Mouse (Mus musculus) ovary, adult 18-20 months (tissue): ENCODE measurements at regions not wholly inside any gene's neighbourhood (a gene's known extent, or its start where the extent isn't known, plus 50 kb on each side); places are given as distances from the start of the nearest gene placed in this dataset.

Experiments used
- DNase-seq: peaks from one replicate; pipeline ENCODE4 v3.0.0; 2022; ENCODE audit warnings: low spot score, mixed read lengths

DNA sequence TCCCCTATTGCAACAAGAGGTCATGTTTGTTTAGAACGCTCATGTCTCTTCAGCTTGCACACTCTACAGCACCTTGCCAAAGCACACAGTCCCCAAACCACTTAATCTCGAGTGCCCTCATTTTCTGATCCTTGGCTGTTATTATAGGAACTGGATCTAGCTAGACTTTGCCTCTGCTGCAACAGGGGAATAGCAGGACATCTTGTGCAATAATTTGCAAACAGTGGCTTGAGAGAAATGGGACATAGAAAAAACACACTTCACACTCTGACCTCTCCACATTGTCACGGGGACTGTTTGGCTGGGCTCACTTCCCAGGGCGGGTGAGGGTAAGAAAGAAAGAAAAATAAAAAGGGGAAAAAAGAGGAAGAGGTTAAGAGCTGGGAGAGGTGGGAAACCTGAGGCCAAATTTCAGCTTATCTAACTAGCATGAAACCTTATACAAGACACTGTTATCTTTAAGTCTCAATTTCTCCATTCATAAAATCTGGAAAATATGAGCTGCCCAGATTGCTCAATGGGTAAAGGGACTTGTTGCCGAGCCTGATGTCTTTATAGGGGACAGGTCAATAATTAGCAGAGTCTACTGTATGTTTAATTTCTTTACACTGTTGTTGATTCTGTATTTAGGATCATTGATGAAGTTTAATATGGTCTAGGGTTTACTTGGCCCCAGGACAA is 356.0 kb downstream of the Ankrd50 start:
- DNase-seq: no peak

- DNase-seq: no peak
Observed at GRCm38 (mm10) chr3:38116071-38116787, 368.4 kb downstream of the Ankrd50 start.

DNA sequence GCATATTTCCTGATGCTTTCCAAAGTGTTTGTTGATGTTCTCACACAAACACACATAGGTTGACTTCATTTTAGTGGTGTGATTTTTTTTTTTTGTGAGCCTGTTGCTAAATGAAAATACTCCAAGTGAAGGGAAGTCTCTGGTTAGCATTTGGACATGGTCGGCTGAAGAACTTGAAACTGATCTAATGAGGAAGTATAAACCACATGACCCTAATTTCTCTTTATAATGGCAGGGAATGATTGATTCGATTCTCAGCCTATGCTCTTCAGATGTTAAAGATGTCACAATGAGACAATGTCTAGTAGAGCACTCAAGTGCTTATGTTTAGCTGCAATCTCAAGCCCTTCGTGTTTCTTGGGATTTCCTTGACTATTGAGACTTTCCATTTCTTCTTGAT is 372.1 kb downstream of the Ankrd50 start:
- DNase-seq: no peak

GRCm38 (mm10) chr3:38105022-38105857 is 379.4 kb downstream of the Ankrd50 start:
- no peak for DNase-seq

DNA sequence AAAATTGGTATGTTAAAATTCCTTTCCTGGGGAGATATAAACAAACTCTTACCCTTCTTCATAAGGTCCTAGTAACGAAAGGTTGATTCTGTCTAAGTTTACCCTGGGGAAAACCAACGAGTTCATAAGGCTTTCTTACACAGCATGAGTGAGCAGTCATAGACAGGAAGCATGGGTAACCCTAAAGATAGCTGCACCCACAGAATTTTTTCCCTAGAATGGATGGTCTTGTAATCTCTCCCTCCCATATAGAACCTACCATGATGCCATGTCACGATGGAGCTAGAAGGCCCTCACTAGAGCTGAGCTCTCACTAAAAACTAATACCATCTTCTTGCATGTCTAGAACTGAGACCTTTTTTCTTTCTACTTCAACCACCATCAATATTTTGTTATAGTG is 380.1 kb upstream of the Gm5148 start:
- DNase-seq: no peak

DNA sequence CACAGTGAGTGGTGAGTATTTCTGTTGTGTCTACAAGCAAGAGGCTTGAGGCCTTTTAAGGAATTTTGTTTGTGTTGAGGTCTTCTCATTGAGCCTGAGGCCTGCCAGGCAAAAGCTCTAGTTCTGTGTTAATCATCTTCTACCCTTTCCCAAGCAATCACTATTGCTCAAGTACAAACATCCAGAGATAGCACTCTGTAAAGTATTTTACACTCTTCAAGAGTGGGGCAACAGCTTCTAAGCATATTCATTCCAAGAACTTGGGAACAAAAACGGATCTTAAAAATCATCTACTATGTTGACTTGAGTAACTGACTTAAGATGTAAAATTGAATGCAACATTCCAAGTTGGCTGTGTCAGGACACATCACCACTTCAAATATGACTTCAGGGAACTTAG is 378.7 kb upstream of the Gm5148 start:
- DNase-seq: no peak

DNA sequence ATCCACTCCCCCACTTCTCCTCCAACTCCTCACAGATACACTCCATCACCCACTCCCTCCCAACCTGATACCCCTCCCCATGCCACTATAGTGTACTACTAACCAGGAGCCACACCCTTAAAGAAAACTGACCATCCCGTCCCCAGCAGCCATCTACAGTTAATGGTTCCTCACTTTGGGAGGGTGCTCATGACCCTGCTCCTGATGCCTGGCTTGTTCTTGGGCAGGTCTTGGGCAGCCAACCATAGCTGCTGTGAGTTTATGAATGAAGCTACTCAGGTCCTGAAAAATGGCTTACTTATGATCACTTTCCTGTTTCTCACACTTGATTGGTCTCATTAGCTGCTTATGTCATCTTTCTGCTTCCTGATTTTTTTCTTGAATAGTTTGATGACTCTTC is 377.9 kb upstream of the Gm5148 start:
- no peak for DNase-seq

DNA sequence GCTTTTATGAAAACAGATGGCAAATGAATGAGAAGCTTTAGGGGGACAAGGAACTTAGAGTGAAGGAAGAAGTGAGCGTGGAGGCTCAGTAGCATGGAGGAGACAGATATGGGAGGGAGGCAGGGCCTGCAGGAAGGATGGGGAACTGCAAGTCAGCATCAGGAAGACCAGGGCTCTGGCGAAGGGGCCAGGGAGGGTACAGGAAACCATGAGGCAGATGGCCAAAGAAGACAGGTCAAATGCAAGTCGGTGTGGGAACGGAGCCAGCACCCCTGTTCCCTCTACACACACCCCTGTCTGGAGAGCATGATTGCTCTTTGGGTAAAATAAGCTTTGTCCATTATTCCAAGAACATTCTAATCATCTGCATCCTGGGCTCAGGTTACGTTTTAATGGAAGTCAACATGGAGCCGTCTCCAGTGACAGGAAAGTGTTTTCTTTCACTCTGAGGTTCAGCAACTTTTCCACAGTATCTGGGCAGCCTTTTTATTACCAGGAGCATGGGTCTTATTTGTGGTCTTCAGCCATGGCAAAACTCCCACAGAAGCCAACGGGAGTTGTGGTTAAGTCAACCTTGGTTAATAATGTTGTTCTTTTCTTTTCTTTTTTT is 370.2 kb upstream of the Gm5148 start:
- no peak for DNase-seq

GRCm38 (mm10) chr3:38084548-38084947 is 360.3 kb upstream of the Gm5148 start:
- no peak for DNase-seq

GRCm38 (mm10) chr3:38082386-38082785 is 358.1 kb upstream of the Gm5148 start:
- DNase-seq: no peak

GRCm38 (mm10) chr3:38076835-38077234 is 352.5 kb upstream of the Gm5148 start:
- DNase-seq: no peak

GRCm38 (mm10) chr3:38073946-38074345 is 349.7 kb upstream of the Gm5148 start:
- DNase-seq: no peak

- no peak for DNase-seq
Observed at GRCm38 (mm10) chr3:38055627-38056026, 331.3 kb upstream of the Gm5148 start.

DNA sequence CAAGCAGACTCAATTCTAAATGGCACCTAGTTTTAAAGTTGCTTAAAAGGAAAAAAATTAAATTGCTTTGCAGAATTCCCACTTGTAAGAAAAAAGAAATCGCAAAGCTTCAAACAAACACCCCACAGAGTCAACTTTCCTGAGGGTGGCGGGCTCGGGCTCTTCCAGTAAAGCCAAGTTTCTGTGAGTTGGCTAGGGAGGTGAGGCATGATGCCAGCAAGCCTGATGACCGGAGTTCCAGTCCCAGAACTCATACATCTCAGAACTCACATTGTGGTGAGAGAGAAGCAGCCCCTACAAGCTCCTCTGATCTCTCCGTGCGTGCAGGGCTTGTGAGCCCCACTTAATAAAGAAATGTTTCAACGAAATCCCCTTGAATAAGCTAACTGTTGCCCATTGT is 328.7 kb upstream of the Gm5148 start:
- no peak for DNase-seq

GRCm38 (mm10) chr3:38051748-38052147 is 327.5 kb upstream of the Gm5148 start:
- DNase-seq: no peak

GRCm38 (mm10) chr3:38050856-38051255 is 326.6 kb upstream of the Gm5148 start:
- no peak for DNase-seq

DNA sequence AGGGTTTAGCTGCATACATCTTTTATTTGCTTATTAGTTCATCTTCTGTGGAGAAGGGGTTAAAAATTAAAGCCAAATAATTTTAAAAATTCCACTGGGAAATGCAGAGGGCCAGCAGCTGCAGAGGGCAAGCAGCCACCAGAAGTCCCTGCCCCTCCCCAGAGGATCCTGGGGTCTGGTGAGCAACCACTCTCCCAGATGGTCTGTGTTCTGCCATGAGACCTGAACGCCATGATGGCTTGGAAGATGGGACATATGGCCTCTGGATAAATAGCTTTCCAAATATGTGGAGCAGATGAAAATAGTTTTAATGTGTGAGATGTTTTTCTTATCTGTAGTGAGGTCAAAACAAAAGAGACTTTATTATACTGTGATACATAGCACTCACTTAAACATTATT is 326.1 kb upstream of the Gm5148 start:
- no peak for DNase-seq

- no peak for DNase-seq
Observed at GRCm38 (mm10) chr3:38049290-38049689, 325.0 kb upstream of the Gm5148 start.

GRCm38 (mm10) chr3:38047445-38047844 is 323.2 kb upstream of the Gm5148 start:
- no peak for DNase-seq

GRCm38 (mm10) chr3:38046611-38047010 is 322.3 kb upstream of the Gm5148 start:
- no peak for DNase-seq

DNA sequence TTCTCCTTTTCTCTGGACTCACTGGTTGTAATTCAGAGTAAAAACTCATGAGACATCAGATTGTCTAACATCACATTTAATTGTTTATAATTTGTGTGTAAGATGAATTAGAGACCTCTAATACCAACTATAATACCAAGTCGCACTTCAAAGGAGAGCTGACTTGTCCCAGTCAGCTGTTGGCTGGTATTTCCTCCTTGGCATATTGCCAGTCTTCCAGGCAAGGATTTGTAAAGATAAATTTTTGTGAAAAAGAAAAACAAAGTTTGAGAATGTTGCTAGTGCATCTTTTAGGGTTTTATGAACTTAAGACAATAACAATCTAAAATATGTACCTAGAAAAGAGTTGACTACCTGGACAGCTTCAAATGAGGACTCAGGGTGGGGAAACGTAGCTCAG is 321.7 kb upstream of the Gm5148 start:
- no peak for DNase-seq

DNA sequence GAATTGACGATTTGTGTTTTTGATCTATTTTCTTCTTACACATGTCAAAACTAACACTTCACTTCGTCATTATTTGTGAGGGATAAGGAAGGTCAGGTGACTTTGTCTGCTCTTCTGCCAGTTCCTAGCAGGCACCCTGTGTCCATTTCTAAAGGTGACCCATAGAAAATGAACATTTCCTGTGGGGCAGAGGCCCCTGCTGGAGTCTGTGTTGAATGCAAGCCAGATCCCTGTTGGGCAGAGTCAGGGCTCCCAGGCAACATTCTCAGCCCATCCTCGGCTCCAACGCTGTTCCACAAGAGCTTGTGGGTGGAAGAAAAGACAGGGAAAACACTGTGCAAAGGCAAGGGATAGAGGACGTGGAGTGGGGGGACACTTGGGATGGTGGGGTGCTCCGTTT is 321.2 kb upstream of the Gm5148 start:
- DNase-seq: no peak

- DNase-seq: no peak
Observed at GRCm38 (mm10) chr3:38044338-38044737, 320.0 kb upstream of the Gm5148 start.
